Mouse (Mus musculus): ENCODE results near the gene Macrod1. TPM values are rescaled to one million over a fixed set of nuclear protein-coding genes. Genes with fewer than 3 reads are reported as not detected.

The Macrod1 gene
- total RNA-seq (2014; rRNA removed), result 4.8 and 9.5 TPM in 2 replicates
- 6.5 and 6.7 TPM in 2 replicates for polyA plus RNA-seq (2015; fragmentation: Nextera tagmentation; extraction: Ambion mirVana)

GRCm38 (mm10) chr19:7056248-7057087 is at the start of gene Macrod1:
Gene Macrod1, plus strand, starts transcription at chr19:7056810.
- WGBS, result 1% methylated on average over 72 of the region's 72 CpGs

GRCm38 (mm10) chr19:7006892-7007593 is 49.6 kb upstream of the Macrod1 start:
- H3K27me3 ChIP-seq (ENCODE audit: insufficient read depth, low read length), result no peaks in the 10 kb centered on the region
- H3K36me3 ChIP-seq (ENCODE audit: insufficient read depth, low read length), result no peaks in the 10 kb centered on the region
- H3K9ac ChIP-seq (replicated peaks; ENCODE audit: low read length), result no peak overlapping the region
- no peak overlapping the region for H3K4me2 ChIP-seq (ENCODE audit: low read depth, low read length)
- ATAC-seq (no peak), DNase-seq (ENCODE audit: low spot score) (no peak)
- H3K4me3 ChIP-seq (ENCODE audit: low read length), result no peak overlapping the region
- WGBS, result 83% methylated on average over 9 of the region's 9 CpGs
- no peaks in the 10 kb centered on the region for H3K9me3 ChIP-seq (ENCODE audit: low read length)
- no peaks in the 10 kb centered on the region for H3K4me1 ChIP-seq (ENCODE audit: insufficient read depth, low read length)
- TF ChIP-seq CTCF (IDR thresholded peaks at IDR 0.05; ENCODE audit: low read depth), result no peak
- no peak overlapping the region for H3K27ac ChIP-seq

More at GRCm38 (mm10) chr19:7056248-7057087, at the start of gene Macrod1:
- Histone ChIP-seq H3K9me3 (ENCODE audit: low read length) (no peaks in the 10 kb centered on the region), H3K27me3 (ENCODE audit: insufficient read depth, low read length) (no peaks in the 10 kb centered on the region), H3K27ac (no peak within 1 kb of the TSS), H3K9ac (replicated peaks; ENCODE audit: low read length) (peak within 1 kb of the TSS; percentile 49), H3K4me2 (ENCODE audit: low read depth, low read length) (peak within 1 kb of the TSS; percentile 100), H3K36me3 (ENCODE audit: insufficient read depth, low read length) (no peaks in the 10 kb centered on the region), H3K4me3 (ENCODE audit: low read length) (peak within 1 kb of the TSS; percentile 66), H3K4me1 (ENCODE audit: insufficient read depth, low read length) (peaks cover 5% of the 10 kb centered on the region; the same call in 1 of the 2 replicates)
- DNase-seq (ENCODE audit: low spot score), result peak; percentile 80
- ATAC-seq, result peak; percentile 79
- TF ChIP-seq CTCF (IDR thresholded peaks at IDR 0.05; ENCODE audit: low read depth), result peak; percentile 24; the same call in 1 of the 2 replicates

- no peak for TF ChIP-seq CTCF (IDR thresholded peaks at IDR 0.05; ENCODE audit: low read depth)
- 79% methylated on average over 4 of the region's 4 CpGs for WGBS
- H3K4me3 ChIP-seq (ENCODE audit: low read length), result no peak overlapping the region
- H3K27ac ChIP-seq, result no peak overlapping the region
- DNase-seq (ENCODE audit: low spot score), result no peak
- no peaks in the 10 kb centered on the region for H3K9me3 ChIP-seq (ENCODE audit: low read length)
- H3K36me3 ChIP-seq (ENCODE audit: insufficient read depth, low read length), result no peaks in the 10 kb centered on the region
- ATAC-seq, result no peak
- no peak overlapping the region for H3K4me2 ChIP-seq (ENCODE audit: low read depth, low read length)
- no peaks in the 10 kb centered on the region for H3K4me1 ChIP-seq (ENCODE audit: insufficient read depth, low read length)
- H3K9ac ChIP-seq (replicated peaks; ENCODE audit: low read length), result no peak overlapping the region
- H3K27me3 ChIP-seq (ENCODE audit: insufficient read depth, low read length), result no peaks in the 10 kb centered on the region
Observed at GRCm38 (mm10) chr19:7012426-7012825, 44.2 kb upstream of the Macrod1 start.

GRCm38 (mm10) chr19:7013984-7014383 is 42.6 kb upstream of the Macrod1 start:
- H3K36me3 ChIP-seq (ENCODE audit: insufficient read depth, low read length), result peaks cover 5% of the 10 kb centered on the region; the same call in 1 of the 2 replicates
- no peak overlapping the region for H3K4me3 ChIP-seq (ENCODE audit: low read length)
- WGBS, result 89% methylated on average over 9 of the region's 9 CpGs
- no peak overlapping the region for H3K4me2 ChIP-seq (ENCODE audit: low read depth, low read length)
- no peak for DNase-seq (ENCODE audit: low spot score)
- no peak for TF ChIP-seq CTCF (IDR thresholded peaks at IDR 0.05; ENCODE audit: low read depth)
- H3K9ac ChIP-seq (replicated peaks; ENCODE audit: low read length), result no peak overlapping the region
- H3K9me3 ChIP-seq (ENCODE audit: low read length), result no peaks in the 10 kb centered on the region
- H3K27me3 ChIP-seq (ENCODE audit: insufficient read depth, low read length), result no peaks in the 10 kb centered on the region
- no peaks in the 10 kb centered on the region for H3K4me1 ChIP-seq (ENCODE audit: insufficient read depth, low read length)
- H3K27ac ChIP-seq, result no peak overlapping the region
- ATAC-seq, result no peak

- Histone ChIP-seq H3K4me3 (ENCODE audit: low read length) (no peak overlapping the region), H3K27ac (no peak overlapping the region), H3K4me2 (ENCODE audit: low read depth, low read length) (no peak overlapping the region), H3K9ac (replicated peaks; ENCODE audit: low read length) (no peak overlapping the region), H3K4me1 (ENCODE audit: insufficient read depth, low read length) (no peaks in the 10 kb centered on the region), H3K36me3 (ENCODE audit: insufficient read depth, low read length) (peaks cover 8% of the 10 kb centered on the region; the same call in 1 of the 2 replicates), H3K9me3 (ENCODE audit: low read length) (no peaks in the 10 kb centered on the region), H3K27me3 (ENCODE audit: insufficient read depth, low read length) (no peaks in the 10 kb centered on the region)
- ATAC-seq, result no peak
- DNase-seq (ENCODE audit: low spot score), result no peak
- WGBS, result 90% methylated on average over 20 of the region's 20 CpGs
- TF ChIP-seq CTCF (IDR thresholded peaks at IDR 0.05; ENCODE audit: low read depth), result no peak
Observed at GRCm38 (mm10) chr19:7014481-7015135, 42.0 kb upstream of the Macrod1 start.
